Mouse (Mus musculus) retina, embryonic 14.5 days (tissue): ENCODE data around the gene Cela3a.
"Not testable (repeated sequence)": the region's sequence is repeated elsewhere in the genome, so short reads cannot be mapped to it uniquely, and the experiment has no call there.

Experiments
- DNase-seq: peaks from one replicate; pipeline ENCODE4 v3.0.0-alpha.2; 2015; ENCODE audit warnings: low spot score

Gene Cela3a

DNA sequence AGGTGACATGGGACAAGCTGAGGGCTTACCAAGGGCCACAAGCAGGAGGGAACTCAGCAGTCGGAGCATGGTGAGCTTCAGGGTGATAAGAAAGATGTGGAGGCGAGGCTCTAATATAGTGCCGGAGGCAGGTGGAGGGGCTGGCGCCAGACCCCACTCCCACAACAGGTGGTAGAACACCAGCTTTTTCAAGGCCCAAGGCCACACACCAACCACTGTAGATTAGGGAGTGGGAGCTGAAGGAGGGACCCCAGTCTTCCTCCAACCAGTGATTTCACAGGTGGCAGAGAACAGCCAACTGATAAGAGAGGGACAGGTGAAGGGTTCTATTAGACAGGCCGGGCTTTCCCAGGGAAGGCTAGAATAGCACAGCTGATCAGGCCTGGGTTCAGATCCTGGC is at the start of gene Cela3a:
Gene Cela3a (minus strand): TSS at position 101 of the 400 bp plus-strand sequence.
- no peak for DNase-seq

DNA sequence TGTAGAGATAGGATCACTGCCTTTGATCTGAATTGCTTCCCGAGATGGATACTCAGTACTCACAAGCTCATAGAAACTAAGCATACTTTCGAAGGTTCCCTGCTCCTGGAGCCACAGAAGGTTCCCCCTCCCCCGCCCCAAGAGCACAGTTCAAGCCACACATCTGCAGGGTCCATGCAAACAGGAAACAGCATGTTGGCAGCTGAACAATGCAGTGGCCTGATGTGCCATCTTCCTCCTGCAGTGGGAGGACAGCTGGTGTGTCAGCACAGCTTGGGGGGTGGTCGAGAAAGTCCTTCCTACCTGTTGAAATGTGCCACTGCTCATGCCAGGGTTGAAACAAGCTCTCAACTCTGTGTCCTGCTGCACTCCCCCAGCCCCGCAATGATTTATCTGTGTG is 49.3 kb upstream of the Cela3a start:
- DNase-seq: no peak

- DNase-seq: no peak
These were observed 48.7 kb upstream of the Cela3a start for GRCm38 (mm10) chr4:137458310-137458709.

DNA sequence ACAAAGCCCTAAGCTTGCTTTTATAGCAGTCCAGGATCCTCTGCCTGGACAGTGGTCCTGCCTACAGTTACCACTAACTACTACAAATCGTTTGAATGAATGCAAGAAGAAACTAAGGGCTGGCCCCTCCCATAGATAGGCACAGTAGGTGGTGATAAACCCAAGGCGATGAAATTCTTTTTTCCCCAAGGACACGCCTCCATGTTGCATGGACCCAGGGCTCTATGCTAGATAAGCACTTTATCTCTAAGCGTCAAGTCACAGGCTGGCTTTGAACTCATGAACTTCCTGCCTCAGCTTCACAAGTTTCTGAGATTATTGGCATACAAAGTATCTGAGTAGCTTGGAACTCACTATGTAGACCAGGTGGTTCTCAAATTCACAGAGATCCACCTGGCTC is 47.7 kb upstream of the Cela3a start:
- DNase-seq: no peak

GRCm38 (mm10) chr4:137456581-137456980 is 47.0 kb upstream of the Cela3a start:
- no peak for DNase-seq

- DNase-seq: no peak
These were observed 45.0 kb upstream of the Cela3a start for GRCm38 (mm10) chr4:137454582-137454981.

- no peak for DNase-seq
These were observed 43.7 kb upstream of the Cela3a start, which contains the start of gene 1700013G24Rik for GRCm38 (mm10) chr4:137453234-137453767. Gene 1700013G24Rik, plus strand, starts transcription at chr4:137453284.

DNA sequence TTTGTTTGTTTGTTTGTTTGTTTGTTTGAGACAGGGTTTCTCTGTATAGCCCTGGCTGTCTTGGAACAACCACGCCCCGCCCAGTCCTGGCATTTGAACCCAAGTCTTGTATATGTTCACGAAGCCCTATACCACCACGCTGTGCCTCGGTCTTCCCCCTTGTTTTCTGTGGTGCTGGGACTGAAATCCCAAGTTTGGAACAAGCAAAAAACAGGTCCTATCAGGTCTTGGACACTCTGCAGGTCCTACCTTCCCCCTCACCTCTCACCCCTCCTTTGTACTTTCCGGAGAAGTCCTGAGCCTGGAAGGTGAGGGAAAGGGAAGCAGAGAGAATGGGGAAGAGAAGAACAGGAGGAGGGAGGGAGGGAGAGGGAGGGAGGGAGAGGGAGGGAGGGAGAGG is 42.6 kb upstream of the Cela3a start:
- DNase-seq: no peak

GRCm38 (mm10) chr4:137449715-137450114 is 40.1 kb upstream of the Cela3a start:
- no peak for DNase-seq

DNA sequence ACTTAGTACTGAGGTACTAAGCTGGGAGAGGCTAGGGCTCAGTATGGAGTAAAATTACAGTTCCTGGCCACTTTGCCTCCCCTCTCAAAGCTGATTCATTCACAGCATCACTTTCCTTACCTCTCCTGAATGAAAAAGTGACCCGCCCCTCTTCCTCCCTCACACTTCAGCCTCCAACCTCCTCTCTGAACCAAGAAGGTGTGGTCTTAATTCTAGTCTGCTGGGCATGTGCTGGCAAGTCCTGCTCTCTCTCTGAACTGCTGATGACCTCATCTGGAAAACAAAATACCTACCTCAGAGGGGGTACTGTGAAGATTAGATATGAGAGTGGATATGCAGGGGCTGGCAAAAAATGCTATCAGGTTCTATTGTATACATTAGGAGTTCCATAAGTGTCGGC is 39.5 kb upstream of the Cela3a start:
- no peak for DNase-seq

GRCm38 (mm10) chr4:137448641-137449040 is 39.0 kb upstream of the Cela3a start:
- DNase-seq: no peak

DNA sequence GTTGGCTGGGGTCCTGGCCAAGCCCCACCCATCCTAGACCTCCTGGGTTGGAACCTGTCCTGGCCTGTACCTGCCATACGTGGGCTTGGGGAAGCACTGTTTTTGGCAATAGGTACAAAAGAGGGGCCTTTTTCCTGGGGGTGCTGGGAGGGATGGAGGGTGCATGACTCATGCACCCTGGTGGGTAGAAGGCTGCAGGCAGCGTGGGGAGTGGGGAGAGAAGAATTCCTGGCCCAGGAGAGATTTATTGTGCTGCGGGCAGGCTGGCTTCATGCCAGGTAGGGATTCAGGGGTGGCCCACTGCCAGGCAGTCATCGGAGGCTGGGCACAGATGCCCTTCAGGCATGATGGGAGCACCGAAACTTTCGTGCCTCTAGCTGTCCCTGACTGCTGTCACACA is 38.6 kb upstream of the Cela3a start:
- DNase-seq: no peak

DNA sequence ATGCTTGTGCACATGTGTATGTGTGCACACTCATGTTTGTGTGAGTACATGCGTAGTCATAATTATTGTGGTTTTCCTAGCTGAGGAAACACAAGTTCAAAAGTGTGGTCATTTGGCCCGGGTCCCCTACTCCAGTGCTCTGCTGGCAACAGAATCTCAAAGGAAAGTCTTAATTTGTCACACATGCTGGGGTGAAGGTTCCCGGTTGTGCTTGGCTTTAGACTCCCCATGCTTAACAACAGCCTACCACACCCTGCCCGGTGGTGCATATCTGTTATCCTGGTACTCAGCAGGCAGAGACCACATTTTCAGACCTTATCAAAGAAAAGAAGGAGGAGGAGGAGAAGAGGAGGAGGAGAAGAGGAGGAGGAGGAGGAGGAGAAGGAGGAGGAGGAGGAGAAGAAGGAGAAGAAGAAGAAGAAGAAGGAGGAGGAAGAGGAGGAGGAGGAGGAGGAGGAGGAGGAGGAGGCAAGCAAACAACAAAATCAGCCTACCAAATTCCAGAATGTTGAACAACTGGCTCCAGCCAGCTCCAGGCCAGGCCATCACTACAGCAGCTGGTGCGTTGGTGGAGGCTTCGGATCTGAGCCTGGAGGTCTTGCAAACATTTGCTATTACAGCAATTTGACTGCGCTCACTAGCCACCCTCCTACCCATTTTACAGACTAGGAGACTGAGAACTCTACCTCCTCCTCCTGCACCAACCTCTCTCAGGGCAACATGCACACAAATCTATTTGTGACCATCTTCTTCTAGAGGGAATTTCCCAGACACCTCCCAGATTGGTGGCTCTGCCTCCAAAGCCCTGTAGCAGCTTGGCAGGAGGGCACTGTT is 38.0 kb upstream of the Cela3a start:
- DNase-seq: no peak

- no peak for DNase-seq
These were observed 36.3 kb upstream of the Cela3a start for GRCm38 (mm10) chr4:137445881-137446280.

GRCm38 (mm10) chr4:137443625-137444024 is 34.0 kb upstream of the Cela3a start:
- DNase-seq: peak; percentile 90

GRCm38 (mm10) chr4:137441332-137441731 is 31.7 kb upstream of the Cela3a start:
- DNase-seq: no peak

GRCm38 (mm10) chr4:137438842-137439241 is 29.3 kb upstream of the Cela3a start:
- no peak for DNase-seq

DNA sequence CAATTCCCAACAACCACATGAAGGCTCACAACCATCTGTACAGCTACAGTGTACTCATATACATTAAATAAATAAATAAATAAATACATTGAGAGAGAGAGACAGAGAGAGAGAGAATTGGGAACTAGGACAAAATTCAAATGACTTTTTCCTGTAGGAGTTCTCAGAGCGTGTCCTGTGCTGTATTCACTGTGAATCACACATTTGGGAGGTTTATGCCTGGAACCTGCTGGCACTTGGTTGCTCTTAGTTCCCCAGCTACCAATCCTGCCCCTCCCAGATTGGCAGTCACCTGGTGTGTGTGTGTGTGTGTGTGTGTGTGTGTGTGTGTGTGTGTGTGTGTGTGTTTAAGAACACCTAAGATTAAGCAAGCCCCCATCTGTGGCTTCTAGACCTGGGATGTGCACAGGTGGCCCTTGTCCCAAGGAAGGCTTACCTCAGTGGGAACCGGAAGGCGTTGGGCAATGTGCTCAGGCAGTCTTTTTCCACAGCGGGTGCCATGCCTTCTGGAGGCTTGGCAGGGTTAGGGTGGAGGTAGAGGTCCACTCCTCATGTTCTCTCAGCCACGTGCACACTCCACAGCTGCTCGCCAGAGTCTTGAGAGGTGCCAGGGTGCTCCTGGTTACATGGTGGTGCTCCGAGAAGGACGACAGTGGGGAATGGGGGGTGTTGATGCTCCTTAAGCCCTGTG is 27.5 kb upstream of the Cela3a start:
- no peak for DNase-seq

GRCm38 (mm10) chr4:137432700-137433550 is 23.3 kb upstream of the Cela3a start:
- DNase-seq: not testable (repeated sequence)

DNA sequence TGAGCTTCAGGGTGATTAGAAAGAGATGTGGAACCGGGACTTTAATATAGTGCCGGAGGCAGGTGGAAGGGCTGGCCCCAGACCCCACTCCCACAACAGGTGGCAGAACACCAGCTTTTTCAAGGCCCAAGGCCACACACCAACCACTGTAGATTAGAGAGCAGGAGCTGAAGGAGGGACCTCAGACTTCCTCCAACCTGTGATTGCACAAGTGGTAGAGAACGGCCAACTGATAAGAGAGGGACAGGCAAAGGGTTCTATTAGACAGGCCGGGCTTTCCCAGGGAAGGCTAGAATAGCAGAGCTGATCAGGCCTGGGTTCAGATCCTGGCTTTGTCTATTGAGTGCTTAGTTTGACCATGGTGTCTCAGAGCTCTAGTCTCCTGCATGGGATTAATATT is 20.9 kb upstream of the Cela3a start, which contains the start of gene Cela3b:
Gene Cela3b (minus strand): TSS at position 39 of the 400 bp plus-strand sequence.
- no peak for DNase-seq

- DNase-seq: no peak
These were observed 8.3 kb upstream of the Cela3a start for GRCm38 (mm10) chr4:137417712-137418564.
